Mouse (Mus musculus): ENCODE data around the gene Mcu. TPM values are rescaled to one million over a fixed set of nuclear protein-coding genes. Genes with fewer than 3 reads are reported as not detected.
A peak's percentile ranks its signal among the peaks of the same experiment; 100 is the strongest.

The Mcu gene
- polyA plus RNA-seq, 1 experiment = 16.7 TPM

DNA sequence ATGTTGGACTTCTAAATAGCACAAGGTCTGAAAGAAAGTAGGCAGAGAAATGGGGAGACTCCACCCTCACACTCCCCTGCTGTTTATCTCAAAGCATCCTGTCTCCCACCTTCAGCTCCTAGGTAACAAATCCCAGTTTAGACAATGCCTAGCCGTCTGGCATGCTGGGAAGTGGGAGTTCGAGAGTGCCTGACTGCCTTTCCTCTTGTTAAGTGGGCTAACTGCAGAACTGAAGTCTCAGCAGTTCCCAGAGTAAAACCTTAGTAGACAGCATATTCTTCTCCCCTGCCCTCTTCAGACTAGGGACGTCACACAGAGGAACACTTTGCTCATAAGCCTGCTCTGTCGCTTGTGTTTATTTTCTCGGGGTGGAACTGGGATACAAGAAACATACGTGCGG lies 69.1 kb downstream of the Mcu start:
- H3K27ac ChIP-seq (ENCODE audit: control insufficient read depth, insufficient read depth, low read depth, low read length) = no peak overlapping the region
- peaks cover 4% of the 10 kb centered on the region for H3K4me1 ChIP-seq (ENCODE audit: control insufficient read depth, insufficient read depth, low read length)
- H3K4me3 ChIP-seq (ENCODE audit: control insufficient read depth, low read depth, low read length) = no peak overlapping the region
- no peaks in the 10 kb centered on the region for H3K27me3 ChIP-seq (ENCODE audit: control insufficient read depth, insufficient read depth, low read length)
- no peaks in the 10 kb centered on the region for H3K36me3 ChIP-seq (ENCODE audit: control insufficient read depth, insufficient read depth, low read length)
- TF ChIP-seq POLR2A (IDR thresholded peaks at IDR 0.05; ENCODE audit: control insufficient read depth, low read depth, low read length) (no peak), CTCF (IDR thresholded peaks at IDR 0.05; ENCODE audit: control insufficient read depth, insufficient read depth, insufficient replicate concordance, low read depth, low read length) (no peak)

DNA sequence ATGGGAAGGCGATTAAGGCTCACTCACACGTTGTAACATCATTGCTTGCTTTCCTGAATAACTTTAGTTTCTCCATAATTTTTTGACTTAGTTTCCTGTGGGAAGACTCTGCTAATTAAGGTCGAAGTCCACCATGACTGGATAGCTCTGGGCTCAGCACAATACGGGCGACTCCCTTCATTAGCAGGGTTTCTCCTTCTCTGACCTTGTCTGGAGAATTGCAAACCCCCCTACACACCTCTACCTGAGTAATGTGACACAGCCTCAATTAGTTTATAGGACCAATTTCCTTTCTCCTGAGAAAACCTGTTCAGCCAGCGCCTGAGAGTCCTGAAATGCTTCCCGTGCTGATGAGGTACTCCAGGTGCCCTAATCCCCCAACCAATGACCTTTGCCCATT lies 71.3 kb downstream of the Mcu start:
- Histone ChIP-seq H3K4me3 (ENCODE audit: control insufficient read depth, low read depth, low read length) (no peak overlapping the region), H3K4me1 (ENCODE audit: control insufficient read depth, insufficient read depth, low read length) (peaks cover 4% of the 10 kb centered on the region), H3K27ac (ENCODE audit: control insufficient read depth, insufficient read depth, low read depth, low read length) (no peak overlapping the region), H3K36me3 (ENCODE audit: control insufficient read depth, insufficient read depth, low read length) (no peaks in the 10 kb centered on the region), H3K27me3 (ENCODE audit: control insufficient read depth, insufficient read depth, low read length) (no peaks in the 10 kb centered on the region)
- TF ChIP-seq POLR2A (IDR thresholded peaks at IDR 0.05; ENCODE audit: control insufficient read depth, low read depth, low read length) (no peak), CTCF (IDR thresholded peaks at IDR 0.05; ENCODE audit: control insufficient read depth, insufficient read depth, insufficient replicate concordance, low read depth, low read length) (no peak)

DNA sequence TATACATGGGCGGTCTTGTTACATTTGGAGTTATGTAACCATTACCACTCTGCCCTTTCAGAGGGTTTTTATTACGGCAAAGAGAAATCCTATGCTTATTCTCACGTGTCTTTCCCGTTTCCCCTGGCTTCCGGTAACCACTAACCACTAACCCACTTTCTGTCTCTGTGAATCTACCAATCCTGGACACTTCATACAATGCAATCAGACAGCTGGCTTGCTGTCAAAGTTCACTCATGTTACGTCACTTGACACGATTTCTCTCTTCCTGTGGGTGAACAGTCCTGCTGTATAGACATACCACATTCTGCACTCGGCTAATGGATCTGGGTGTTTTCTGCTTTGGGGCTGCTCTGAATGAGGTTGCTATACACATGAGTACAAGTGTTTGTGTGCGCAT lies 73.1 kb downstream of the Mcu start:
- Histone ChIP-seq H3K36me3 (ENCODE audit: control insufficient read depth, insufficient read depth, low read length) (no peaks in the 10 kb centered on the region), H3K4me3 (ENCODE audit: control insufficient read depth, low read depth, low read length) (no peak overlapping the region), H3K27ac (ENCODE audit: control insufficient read depth, insufficient read depth, low read depth, low read length) (no peak overlapping the region), H3K27me3 (ENCODE audit: control insufficient read depth, insufficient read depth, low read length) (no peaks in the 10 kb centered on the region), H3K4me1 (ENCODE audit: control insufficient read depth, insufficient read depth, low read length) (peaks cover 7% of the 10 kb centered on the region)
- TF ChIP-seq POLR2A (IDR thresholded peaks at IDR 0.05; ENCODE audit: control insufficient read depth, low read depth, low read length) = no peak
- TF ChIP-seq CTCF (IDR thresholded peaks at IDR 0.05; ENCODE audit: control insufficient read depth, insufficient read depth, insufficient replicate concordance, low read depth, low read length) = no peak

DNA sequence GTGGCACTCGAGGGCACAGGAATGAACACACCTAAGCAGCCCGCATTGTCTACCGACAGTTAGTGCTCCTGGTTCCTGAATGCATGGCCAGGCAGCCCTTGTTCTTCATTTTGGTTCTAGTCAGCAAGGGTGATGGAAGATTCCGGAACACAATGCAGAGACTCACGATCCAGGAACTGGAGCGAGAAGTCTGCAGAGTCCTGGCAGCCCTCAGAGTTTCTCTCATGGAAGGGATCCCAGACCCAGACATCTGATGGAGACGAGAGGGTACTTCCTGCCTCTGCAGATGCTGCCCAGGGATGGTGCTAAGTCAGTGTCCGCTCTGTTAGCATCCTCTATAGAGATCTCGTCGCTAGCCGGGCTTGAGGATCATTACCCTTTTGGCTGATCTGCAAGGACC lies 75.0 kb downstream of the Mcu start:
- no peak for TF ChIP-seq POLR2A (IDR thresholded peaks at IDR 0.05; ENCODE audit: control insufficient read depth, low read depth, low read length)
- TF ChIP-seq CTCF (IDR thresholded peaks at IDR 0.05; ENCODE audit: control insufficient read depth, insufficient read depth, insufficient replicate concordance, low read depth, low read length) = no peak
- no peaks in the 10 kb centered on the region for H3K36me3 ChIP-seq (ENCODE audit: control insufficient read depth, insufficient read depth, low read length)
- H3K4me3 ChIP-seq (ENCODE audit: control insufficient read depth, low read depth, low read length) = no peak overlapping the region
- H3K27me3 ChIP-seq (ENCODE audit: control insufficient read depth, insufficient read depth, low read length) = no peaks in the 10 kb centered on the region
- H3K4me1 ChIP-seq (ENCODE audit: control insufficient read depth, insufficient read depth, low read length) = peaks cover 5% of the 10 kb centered on the region
- H3K27ac ChIP-seq (ENCODE audit: control insufficient read depth, insufficient read depth, low read depth, low read length) = no peak overlapping the region

DNA sequence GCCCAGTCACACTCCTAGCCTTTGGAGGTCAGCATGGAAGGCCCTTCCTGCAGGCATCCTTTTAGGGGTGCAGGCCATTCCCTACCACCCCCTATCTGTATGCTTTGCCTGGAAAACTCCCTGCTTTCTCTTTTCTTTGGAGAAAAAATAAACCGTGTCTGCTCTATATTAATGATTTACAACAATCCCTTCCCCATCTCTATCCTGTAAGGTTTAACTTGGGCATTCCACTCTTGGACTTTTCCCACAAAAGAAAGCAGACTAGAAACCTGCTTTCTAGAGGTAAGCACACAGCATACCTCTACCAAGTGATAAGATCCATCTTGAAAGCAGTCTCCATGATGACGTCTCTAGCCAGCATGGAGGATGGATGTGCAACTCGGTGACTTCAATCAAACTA lies 75.9 kb downstream of the Mcu start:
- peaks cover 5% of the 10 kb centered on the region for H3K4me1 ChIP-seq (ENCODE audit: control insufficient read depth, insufficient read depth, low read length)
- TF ChIP-seq POLR2A (IDR thresholded peaks at IDR 0.05; ENCODE audit: control insufficient read depth, low read depth, low read length) (no peak), CTCF (IDR thresholded peaks at IDR 0.05; ENCODE audit: control insufficient read depth, insufficient read depth, insufficient replicate concordance, low read depth, low read length) (no peak)
- H3K4me3 ChIP-seq (ENCODE audit: control insufficient read depth, low read depth, low read length) = no peak overlapping the region
- no peak overlapping the region for H3K27ac ChIP-seq (ENCODE audit: control insufficient read depth, insufficient read depth, low read depth, low read length)
- H3K36me3 ChIP-seq (ENCODE audit: control insufficient read depth, insufficient read depth, low read length) = no peaks in the 10 kb centered on the region
- no peaks in the 10 kb centered on the region for H3K27me3 ChIP-seq (ENCODE audit: control insufficient read depth, insufficient read depth, low read length)

DNA sequence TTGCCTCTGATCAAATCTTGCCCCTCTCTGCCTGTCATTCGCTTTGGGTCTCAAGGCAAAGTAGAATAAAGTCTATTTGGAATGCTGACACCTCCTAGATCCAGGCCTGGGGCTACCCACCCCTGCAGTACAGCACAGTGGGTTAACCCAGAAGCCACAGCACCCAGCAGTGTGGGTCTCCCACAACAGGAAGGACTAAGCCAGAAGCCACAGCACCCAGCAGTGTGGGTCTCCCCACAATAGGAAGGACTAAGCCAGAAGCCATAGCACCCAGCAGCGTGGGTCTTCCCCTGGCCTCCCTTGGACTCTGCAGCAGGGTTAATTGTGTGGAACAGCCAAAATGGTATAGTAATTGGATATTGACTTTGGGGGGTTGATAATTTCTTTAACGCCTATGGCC lies 76.4 kb downstream of the Mcu start:
- Histone ChIP-seq H3K27ac (ENCODE audit: control insufficient read depth, insufficient read depth, low read depth, low read length) (no peak overlapping the region), H3K36me3 (ENCODE audit: control insufficient read depth, insufficient read depth, low read length) (no peaks in the 10 kb centered on the region), H3K4me1 (ENCODE audit: control insufficient read depth, insufficient read depth, low read length) (peaks cover 5% of the 10 kb centered on the region), H3K4me3 (ENCODE audit: control insufficient read depth, low read depth, low read length) (no peak overlapping the region), H3K27me3 (ENCODE audit: control insufficient read depth, insufficient read depth, low read length) (no peaks in the 10 kb centered on the region)
- TF ChIP-seq POLR2A (IDR thresholded peaks at IDR 0.05; ENCODE audit: control insufficient read depth, low read depth, low read length) = no peak
- no peak for TF ChIP-seq CTCF (IDR thresholded peaks at IDR 0.05; ENCODE audit: control insufficient read depth, insufficient read depth, insufficient replicate concordance, low read depth, low read length)

DNA sequence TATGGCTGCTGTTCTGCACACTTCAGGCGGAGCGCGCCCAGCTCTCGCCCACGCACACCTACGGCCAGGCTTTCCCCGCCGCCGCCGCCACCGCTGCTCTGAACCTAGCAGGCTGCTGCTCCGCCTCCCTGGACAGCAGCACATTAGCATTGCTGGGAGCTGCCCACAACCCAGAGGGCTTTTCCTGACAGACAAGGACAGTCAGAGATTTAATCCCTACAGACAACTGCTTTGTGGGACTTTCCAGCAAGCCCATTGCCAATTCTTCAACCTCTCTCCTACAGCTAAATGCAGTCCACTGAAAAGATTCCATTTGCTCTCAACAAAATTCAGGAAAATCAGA lies 77.0 kb downstream of the Mcu start:
- Histone ChIP-seq H3K4me3 (ENCODE audit: control insufficient read depth, low read depth, low read length) (peak overlapping the region; percentile 34), H3K27me3 (ENCODE audit: control insufficient read depth, insufficient read depth, low read length) (no peaks in the 10 kb centered on the region), H3K36me3 (ENCODE audit: control insufficient read depth, insufficient read depth, low read length) (no peaks in the 10 kb centered on the region), H3K27ac (ENCODE audit: control insufficient read depth, insufficient read depth, low read depth, low read length) (no peak overlapping the region), H3K4me1 (ENCODE audit: control insufficient read depth, insufficient read depth, low read length) (peaks cover 5% of the 10 kb centered on the region)
- TF ChIP-seq CTCF (IDR thresholded peaks at IDR 0.05; ENCODE audit: control insufficient read depth, insufficient read depth, insufficient replicate concordance, low read depth, low read length) = no peak

Measured in testis, adult 2 months (tissue).